Mouse (Mus musculus) kidney, postnatal 14 days (tissue): ENCODE results near the gene Ppp1r32.
A peak's percentile ranks its signal among the peaks of the same experiment; 100 is the strongest.

Source experiments
- DNase-seq: peaks from one replicate; pipeline ENCODE4 v3.0.0; 2022; ENCODE audit warnings: mixed read lengths

Ppp1r32 gene

GRCm38 (mm10) chr19:10482703-10483102 lies at the start of gene Ppp1r32:
Gene Ppp1r32 (minus strand): TSS chr19:10482928.
- DNase-seq, result no peak

GRCm38 (mm10) chr19:10530082-10530481 lies 47.4 kb upstream of the Ppp1r32 start:
- DNase-seq, result no peak

- DNase-seq, result no peak
Measured at GRCm38 (mm10) chr19:10525910-10526309, 43.2 kb upstream of the Ppp1r32 start, which contains the start of gene Sdhaf2. Gene Sdhaf2 (minus strand): TSS chr19:10526142.

- DNase-seq, result peak; percentile 95
Measured at GRCm38 (mm10) chr19:10525106-10525901, 42.6 kb upstream of the Ppp1r32 start, which contains the start of gene Cpsf7. Gene Cpsf7 (plus strand): TSS chr19:10525266.

GRCm38 (mm10) chr19:10524784-10525105 lies 42.0 kb upstream of the Ppp1r32 start:
- DNase-seq, result no peak

GRCm38 (mm10) chr19:10523483-10524080 lies 40.9 kb upstream of the Ppp1r32 start:
- DNase-seq, result no peak

GRCm38 (mm10) chr19:10521926-10522325 lies 39.2 kb upstream of the Ppp1r32 start:
- no peak for DNase-seq

GRCm38 (mm10) chr19:10520355-10520754 lies 37.6 kb upstream of the Ppp1r32 start:
- peak; percentile 16 for DNase-seq

GRCm38 (mm10) chr19:10510759-10511330 lies 28.1 kb upstream of the Ppp1r32 start:
- DNase-seq, result no peak

GRCm38 (mm10) chr19:10502571-10502970 lies 19.8 kb upstream of the Ppp1r32 start:
- DNase-seq, result peak; percentile 18

- no peak for DNase-seq
Measured at GRCm38 (mm10) chr19:10500581-10500980, 17.9 kb upstream of the Ppp1r32 start.

GRCm38 (mm10) chr19:10497512-10498160 lies 14.9 kb upstream of the Ppp1r32 start:
- no peak for DNase-seq

- DNase-seq, result no peak
Measured at GRCm38 (mm10) chr19:10496976-10497375, 14.2 kb upstream of the Ppp1r32 start.

GRCm38 (mm10) chr19:10495670-10496069 lies 12.9 kb upstream of the Ppp1r32 start:
- no peak for DNase-seq

- peak; percentile 73 for DNase-seq
Measured at GRCm38 (mm10) chr19:10486264-10486738, 3.6 kb upstream of the Ppp1r32 start.

- DNase-seq, result no peak
Measured at GRCm38 (mm10) chr19:10479541-10479940, 3.2 kb downstream of the Ppp1r32 start.

GRCm38 (mm10) chr19:10473779-10474178 lies 8.9 kb downstream of the Ppp1r32 start:
- no peak for DNase-seq

GRCm38 (mm10) chr19:10472958-10473357 lies 9.8 kb downstream of the Ppp1r32 start:
- DNase-seq, result no peak

- no peak for DNase-seq
Measured at GRCm38 (mm10) chr19:10469171-10469658, 13.5 kb downstream of the Ppp1r32 start.

- DNase-seq, result no peak
Measured at GRCm38 (mm10) chr19:10464427-10464826, 18.3 kb downstream of the Ppp1r32 start.

GRCm38 (mm10) chr19:10461584-10461983 lies 21.1 kb downstream of the Ppp1r32 start:
- no peak for DNase-seq

GRCm38 (mm10) chr19:10459907-10460306 lies 22.8 kb downstream of the Ppp1r32 start:
- no peak for DNase-seq

GRCm38 (mm10) chr19:10458096-10458495 lies 24.6 kb downstream of the Ppp1r32 start:
- peak; percentile 56 for DNase-seq
